Comparison of ENCODE assay signal across 8 mouse cellular contexts in the genomic region with DNA sequence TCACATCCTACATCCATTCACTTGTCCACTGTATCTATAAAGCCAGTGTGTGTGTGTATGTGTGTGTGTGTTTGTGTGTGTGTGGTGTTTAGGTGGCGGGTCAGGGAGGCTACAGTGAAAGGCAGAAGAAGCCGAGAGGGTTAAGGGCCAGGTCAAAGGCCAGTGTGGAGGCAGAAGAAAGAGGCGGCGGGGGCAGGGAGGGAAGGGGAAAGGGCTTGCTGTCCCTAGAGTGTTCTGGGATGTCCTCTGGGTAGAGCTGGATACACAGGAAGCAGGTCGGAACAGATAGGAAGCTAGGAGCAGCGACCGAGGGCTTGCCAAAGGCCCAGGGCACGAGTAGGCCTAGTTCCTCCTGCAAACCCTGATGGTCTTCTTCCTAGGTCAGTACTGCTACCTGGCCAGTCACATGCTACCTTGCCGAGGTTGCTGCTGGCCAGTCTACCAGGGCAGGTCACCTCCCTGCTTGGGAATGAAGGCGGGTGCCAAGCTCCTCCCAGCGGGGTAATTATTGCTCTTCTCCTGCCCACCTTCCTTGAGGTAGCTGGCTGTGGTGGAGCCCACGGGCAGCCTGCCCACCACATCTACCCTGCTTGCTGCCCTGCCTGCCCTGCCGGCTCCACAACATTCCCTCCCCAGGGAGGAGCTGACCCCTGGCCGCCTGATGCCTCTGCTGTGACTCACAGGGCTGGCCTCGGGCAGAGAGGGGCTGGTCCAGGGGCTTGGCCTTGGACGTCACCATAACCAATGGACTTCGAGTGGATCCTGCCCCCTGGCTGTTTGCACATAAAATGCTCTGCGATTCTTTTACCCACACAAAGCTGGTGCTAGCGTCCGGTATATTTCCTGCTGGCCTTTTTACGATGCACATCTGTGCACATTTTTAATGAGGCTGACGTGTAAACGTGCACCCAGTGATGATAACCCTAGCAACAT. TPM values are rescaled to one million over a fixed set of nuclear protein-coding genes. Genes with fewer than 3 reads are reported as not detected.
DNase-seq lines count a peak whose midpoint lies in the region; ATAC-seq and TF ChIP-seq lines count a peak whose summit lies in the region.

No protein-coding gene starts in this region.

- TF ChIP-seq EP300 in lung, postnatal 0 days (IDR thresholded peaks at IDR 0.05): peak; percentile 65; the same call in 1 of the 2 replicates

- H3K9me3 ChIP-seq in hindbrain, embryonic 10.5 days: no peaks in the 10 kb centered on the region
- H3K9me3 ChIP-seq in lung, postnatal 0 days (ENCODE audit: low read length): no peaks in the 10 kb centered on the region

- H3K4me3 ChIP-seq in hindbrain, embryonic 10.5 days: peak overlapping the region; percentile 27; the same call in 1 of the 2 replicates
- H3K4me3 ChIP-seq in lung, postnatal 0 days (ENCODE audit: low read depth, low read length): no peak overlapping the region

- TF ChIP-seq CTCF in lung, postnatal 0 days (IDR thresholded peaks at IDR 0.05): peak; percentile 82

- peaks cover 66% of the 10 kb centered on the region for H3K27me3 ChIP-seq in hindbrain, embryonic 10.5 days (ENCODE audit: insufficient read depth, poor library complexity, severe bottlenecking)
- no peaks in the 10 kb centered on the region for H3K27me3 ChIP-seq in lung, postnatal 0 days (replicated peaks; ENCODE audit: insufficient read depth, low read length)

- peak overlapping the region; percentile 66 for H3K27ac ChIP-seq in hindbrain, embryonic 10.5 days
- peak overlapping the region; percentile 90 for H3K27ac ChIP-seq in lung, postnatal 0 days (ENCODE audit: low read length)

- peak; percentile 97 for ATAC-seq in lung, postnatal 0 days

- peak; percentile 30 for DNase-seq in spleen, adult 18-20 months
- no peak for DNase-seq in spleen, adult 12 weeks (ENCODE audit: low spot score)
- DNase-seq in forelimb bud, embryonic 11.5 days (ENCODE audit: low read depth, low spot score): peak; percentile 81
- DNase-seq in hindbrain, embryonic 10.5 days (ENCODE audit: low spot score): peak; percentile 72
- DNase-seq in layer of hippocampus, adult 9-11 months: peak; percentile 72
- DNase-seq in lung, postnatal 0 days (ENCODE audit: low spot score): peak; percentile 99
- peak; percentile 62 for DNase-seq in ovary, postnatal 10 days (ENCODE audit: low spot score)
- no peak for DNase-seq in thymus, postnatal 4 days

- H3K4me2 ChIP-seq in lung, postnatal 0 days (replicated peaks; ENCODE audit: low read depth, low read length): peak overlapping the region; percentile 34

- no peak overlapping the region for H3K9ac ChIP-seq in lung, postnatal 0 days (replicated peaks; ENCODE audit: low read depth)

- H3K4me1 ChIP-seq in hindbrain, embryonic 10.5 days (replicated peaks): peaks cover 63% of the 10 kb centered on the region
- peaks cover 26% of the 10 kb centered on the region for H3K4me1 ChIP-seq in lung, postnatal 0 days (ENCODE audit: insufficient read depth, low read depth, low read length)

- H3K36me3 ChIP-seq in hindbrain, embryonic 10.5 days: no peaks in the 10 kb centered on the region
- no peaks in the 10 kb centered on the region for H3K36me3 ChIP-seq in lung, postnatal 0 days (ENCODE audit: insufficient read depth, low read length)

- 37% methylated on average over 23 of the region's 23 CpGs for WGBS in hindbrain, embryonic 10.5 days
- 14% methylated on average over 23 of the region's 23 CpGs for WGBS in lung, postnatal 0 days

RNA-seq across cellular contexts. Expression of a gene that starts 40.2 kb away (rescaled TPM):
- polyA plus RNA-seq in hindbrain, embryonic 10.5 days (2016; fragmentation: Nextera tagmentation; extraction: Ambion mirVana): 4.4 and 8.2 TPM in 2 replicates
- 8.9 and 9.7 TPM in 2 replicates for polyA plus RNA-seq in lung, postnatal 0 days (2015; fragmentation: Nextera tagmentation; extraction: Ambion mirVana)

Comparison
In these comparisons a context has a peak if more than half of its experiments do, and no peak if none do; other contexts are left out.
1. DNase-seq: peak in spleen, adult 18-20 months (2 of 2), forelimb bud, embryonic 11.5 days (single experiment), hindbrain, embryonic 10.5 days (single experiment), layer of hippocampus, adult 9-11 months (single experiment), lung, postnatal 0 days (single experiment) and ovary, postnatal 10 days (single experiment); none in spleen, adult 12 weeks (single experiment) and thymus, postnatal 4 days (single experiment).